Comparison of ENCODE assay signal across 18 mouse cellular contexts in the genomic region with DNA sequence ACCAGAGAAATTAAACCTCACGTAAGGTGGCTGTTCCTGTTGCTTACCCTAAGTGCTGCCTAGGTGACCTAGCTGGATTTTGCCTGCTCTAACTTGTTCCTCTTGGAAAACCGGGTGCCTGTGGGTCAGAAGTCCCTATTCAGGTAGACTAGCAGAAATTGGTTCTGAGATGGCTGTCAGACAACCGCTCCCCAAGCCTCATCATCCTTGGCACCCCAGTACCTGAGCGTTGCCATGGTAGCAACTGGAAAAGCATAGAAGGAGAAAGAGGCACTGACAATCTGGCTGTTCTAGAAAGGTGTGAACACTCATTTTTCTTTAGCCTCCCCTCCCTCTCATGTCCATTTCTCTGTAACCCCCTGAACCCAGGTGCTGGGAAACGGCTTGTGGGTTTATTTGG. TPM values are rescaled to one million over a fixed set of nuclear protein-coding genes. Genes with fewer than 3 reads are reported as not detected.
DNase-seq lines count a peak whose midpoint lies in the region; ATAC-seq lines count a peak whose summit lies in the region.
"Had no signal": no experiment of that assay in that cellular context is flagged by ENCODE, and none has a peak within 500 bp of the region (broad histone marks: within the 10 kb centered on the region; RNA-seq: fewer than 3 reads in every experiment).

No protein-coding gene starts in this region.

- H3K4me3 ChIP-seq in forebrain, embryonic 13.5 days = no peak overlapping the region
- H3K4me3 ChIP-seq in forebrain, embryonic 11.5 days (ENCODE audit: low read depth, low read length) = no peak overlapping the region
- no peak overlapping the region for H3K4me3 ChIP-seq in forebrain, embryonic 14.5 days (ENCODE audit: low read depth, low read length)
- no peak overlapping the region for H3K4me3 ChIP-seq in hindbrain, embryonic 15.5 days
- H3K4me3 ChIP-seq in neural tube, embryonic 12.5 days = no peak overlapping the region
- H3K4me3 ChIP-seq: embryonic facial prominence, embryonic 13.5 days; heart, embryonic 12.5 days; left cerebral cortex, adult 2 months; liver, embryonic 15.5 days; stomach, embryonic 15.5 days had no signal

- peaks cover 17% of the 10 kb centered on the region for H3K4me1 ChIP-seq in forebrain, embryonic 13.5 days
- peaks cover 7% of the 10 kb centered on the region; the same call in 1 of the 2 replicates for H3K4me1 ChIP-seq in forebrain, embryonic 11.5 days (replicated peaks; ENCODE audit: control insufficient read depth, insufficient read depth, low read length)
- H3K4me1 ChIP-seq in forebrain, embryonic 14.5 days (ENCODE audit: control insufficient read depth, insufficient read depth, low read length) = peaks cover 11% of the 10 kb centered on the region
- peaks cover 15% of the 10 kb centered on the region for H3K4me1 ChIP-seq in hindbrain, embryonic 15.5 days (replicated peaks)
- peaks cover 14% of the 10 kb centered on the region for H3K4me1 ChIP-seq in neural tube, embryonic 12.5 days
- H3K4me1 ChIP-seq: heart, embryonic 12.5 days; stomach, embryonic 15.5 days had no signal

- no peaks in the 10 kb centered on the region for H3K27me3 ChIP-seq in forebrain, embryonic 13.5 days
- no peaks in the 10 kb centered on the region for H3K27me3 ChIP-seq in forebrain, embryonic 11.5 days (ENCODE audit: control insufficient read depth, insufficient read depth, low read length)
- no peaks in the 10 kb centered on the region for H3K27me3 ChIP-seq in forebrain, embryonic 14.5 days (replicated peaks; ENCODE audit: control insufficient read depth, insufficient read depth, low read length)
- H3K27me3 ChIP-seq in hindbrain, embryonic 15.5 days = no peaks in the 10 kb centered on the region
- no peaks in the 10 kb centered on the region for H3K27me3 ChIP-seq in neural tube, embryonic 12.5 days (replicated peaks)
- H3K27me3 ChIP-seq: embryonic facial prominence, embryonic 13.5 days; heart, embryonic 12.5 days; liver, embryonic 15.5 days; stomach, embryonic 15.5 days had no signal

- peak overlapping the region; percentile 15; the same call in 1 of the 2 replicates for H3K4me2 ChIP-seq in forebrain, embryonic 13.5 days
- H3K4me2 ChIP-seq in forebrain, embryonic 11.5 days (ENCODE audit: low read depth, low read length, severe bottlenecking) = no peak overlapping the region
- no peak overlapping the region for H3K4me2 ChIP-seq in forebrain, embryonic 14.5 days (ENCODE audit: low read length)
- H3K4me2 ChIP-seq in hindbrain, embryonic 15.5 days = peak overlapping the region; percentile 35
- H3K4me2 ChIP-seq in neural tube, embryonic 12.5 days (replicated peaks) = peak overlapping the region; percentile 20; the same call in 1 of the 2 replicates
- H3K4me2 ChIP-seq: embryonic facial prominence, embryonic 13.5 days; heart, embryonic 12.5 days; liver, embryonic 15.5 days; stomach, embryonic 15.5 days had no signal

- H3K9me3 ChIP-seq in forebrain, embryonic 13.5 days (replicated peaks) = no peaks in the 10 kb centered on the region
- H3K9me3 ChIP-seq in forebrain, embryonic 11.5 days (ENCODE audit: control insufficient read depth, low read length) = no peaks in the 10 kb centered on the region
- no peaks in the 10 kb centered on the region for H3K9me3 ChIP-seq in forebrain, embryonic 14.5 days (replicated peaks; ENCODE audit: control insufficient read depth, low read length)
- H3K9me3 ChIP-seq in hindbrain, embryonic 15.5 days = no peaks in the 10 kb centered on the region
- H3K9me3 ChIP-seq in neural tube, embryonic 12.5 days = no peaks in the 10 kb centered on the region
- H3K9me3 ChIP-seq: embryonic facial prominence, embryonic 13.5 days; heart, embryonic 12.5 days; liver, embryonic 15.5 days; stomach, embryonic 15.5 days had no signal

- 62% methylated on average over 5 of the region's 5 CpGs for WGBS in forebrain, embryonic 13.5 days
- 69% methylated on average over 5 of the region's 5 CpGs for WGBS in forebrain, embryonic 11.5 days
- 74% methylated on average over 5 of the region's 5 CpGs for WGBS in forebrain, embryonic 14.5 days
- 43% methylated on average over 5 of the region's 5 CpGs for WGBS in hindbrain, embryonic 15.5 days
- 63% methylated on average over 5 of the region's 5 CpGs for WGBS in neural tube, embryonic 12.5 days

- no peak overlapping the region for H3K27ac ChIP-seq in forebrain, embryonic 13.5 days
- H3K27ac ChIP-seq in forebrain, embryonic 11.5 days (ENCODE audit: low read depth, low read length) = no peak overlapping the region
- peak overlapping the region; percentile 17; the same call in 1 of the 2 replicates for H3K27ac ChIP-seq in forebrain, embryonic 14.5 days (ENCODE audit: low read depth, low read length)
- peak overlapping the region; percentile 46; the same call in 1 of the 2 replicates for H3K27ac ChIP-seq in hindbrain, embryonic 15.5 days (replicated peaks)
- H3K27ac ChIP-seq in neural tube, embryonic 12.5 days = no peak overlapping the region
- H3K27ac ChIP-seq: embryonic facial prominence, embryonic 13.5 days; left cerebral cortex, adult 2 months; liver, embryonic 15.5 days; stomach, embryonic 15.5 days had no signal

- DNase-seq in forebrain, embryonic 11.5 days (ENCODE audit: low spot score) = no peak
- peak; percentile 49 for DNase-seq in forebrain, embryonic 14.5 days (ENCODE audit: low spot score)
- no peak for DNase-seq in right cerebral cortex, adult 2 months (ENCODE audit: low spot score in 2 of 2)
- DNase-seq in kidney, postnatal 4 days = no peak
- DNase-seq in Muller cell, postnatal 12 days (ENCODE audit: inconsistent ontology term) = no peak
- DNase-seq: cerebellum, adult 11 months; heart, postnatal 36 days; kidney, adult 18-20 months; lung, postnatal 14 days; spleen, adult 18-20 months had no signal

- H3K36me3 ChIP-seq in forebrain, embryonic 13.5 days (ENCODE audit: poor library complexity, severe bottlenecking) = peaks cover 14% of the 10 kb centered on the region
- no peaks in the 10 kb centered on the region for H3K36me3 ChIP-seq in forebrain, embryonic 11.5 days (ENCODE audit: control insufficient read depth, insufficient read depth, low read length)
- H3K36me3 ChIP-seq in forebrain, embryonic 14.5 days (ENCODE audit: control insufficient read depth, insufficient read depth, low read length) = peaks cover 8% of the 10 kb centered on the region; the same call in 1 of the 2 replicates
- no peaks in the 10 kb centered on the region for H3K36me3 ChIP-seq in hindbrain, embryonic 15.5 days
- H3K36me3 ChIP-seq in neural tube, embryonic 12.5 days = peaks cover 4% of the 10 kb centered on the region

- H3K9ac ChIP-seq in forebrain, embryonic 13.5 days = no peak overlapping the region
- no peak overlapping the region for H3K9ac ChIP-seq in forebrain, embryonic 11.5 days (ENCODE audit: low read length)
- peak overlapping the region; percentile 13; the same call in 1 of the 2 replicates for H3K9ac ChIP-seq in forebrain, embryonic 14.5 days (ENCODE audit: low read length)
- no peak overlapping the region for H3K9ac ChIP-seq in hindbrain, embryonic 15.5 days
- no peak overlapping the region for H3K9ac ChIP-seq in neural tube, embryonic 12.5 days
- H3K9ac ChIP-seq: embryonic facial prominence, embryonic 13.5 days; heart, embryonic 12.5 days; liver, embryonic 15.5 days; stomach, embryonic 15.5 days had no signal

- ATAC-seq in forebrain, embryonic 13.5 days = peak; percentile 60
- ATAC-seq in forebrain, embryonic 11.5 days (replicated peaks; ENCODE audit: low FRiP score) = no peak
- ATAC-seq in forebrain, embryonic 14.5 days = peak; percentile 63; the same call in 1 of the 2 replicates
- ATAC-seq in hindbrain, embryonic 15.5 days (ENCODE audit: low FRiP score, low read depth) = peak; percentile 52; the same call in 1 of the 2 replicates
- no peak for ATAC-seq in neural tube, embryonic 12.5 days (ENCODE audit: low FRiP score, low read depth)

RNA-seq across cellular contexts. Expression of gene Gclc, which starts 17.0 kb away (rescaled TPM):
- polyA plus RNA-seq in forebrain, embryonic 13.5 days (2015; fragmentation: Nextera tagmentation; extraction: Ambion mirVana) = 17.2 and 17.5 TPM in 2 replicates
- polyA plus RNA-seq in forebrain, embryonic 11.5 days (2014; fragmentation: Nextera tagmentation; extraction: Ambion mirVana) = 23.6 and 24.7 TPM in 2 replicates
- 17.2 and 20.3 TPM in 2 replicates for polyA plus RNA-seq in forebrain, embryonic 14.5 days (2014; fragmentation: Nextera tagmentation; extraction: Ambion mirVana)
- polyA plus RNA-seq in hindbrain, embryonic 15.5 days (2015; fragmentation: Nextera tagmentation; extraction: Ambion mirVana) = 15.6 and 17.4 TPM in 2 replicates
- polyA plus RNA-seq in neural tube, embryonic 12.5 days (2016; fragmentation: Nextera tagmentation; extraction: Ambion mirVana) = 20.5 and 23.9 TPM in 2 replicates

Comparison
In these comparisons a context has a peak if more than half of its experiments do, and no peak if none do; other contexts are left out.
1. ATAC-seq: peak in forebrain, embryonic 13.5 days (single experiment), forebrain, embryonic 14.5 days (single experiment) and hindbrain, embryonic 15.5 days (single experiment); none in forebrain, embryonic 11.5 days (single experiment) and neural tube, embryonic 12.5 days (single experiment).
2. H3K27ac ChIP-seq: peak in forebrain, embryonic 14.5 days (single experiment) and hindbrain, embryonic 15.5 days (single experiment); none in forebrain, embryonic 13.5 days (single experiment), forebrain, embryonic 11.5 days (single experiment) and neural tube, embryonic 12.5 days (single experiment).
3. H3K4me2 ChIP-seq: peak in forebrain, embryonic 13.5 days (single experiment), hindbrain, embryonic 15.5 days (single experiment) and neural tube, embryonic 12.5 days (single experiment); none in forebrain, embryonic 11.5 days (single experiment) and forebrain, embryonic 14.5 days (single experiment).